Mouse (Mus musculus): ENCODE data around the gene Ccdc71. TPM values are rescaled to one million over a fixed set of nuclear protein-coding genes. Genes with fewer than 3 reads are reported as not detected.

Gene Ccdc71
- polyA plus RNA-seq (2017; shearing (Covaris generic)): 10 to 100 TPM; 35.6 to 46.5 TPM

GRCm38 (mm10) chr9:108460319-108461178 is at the start of gene Ccdc71:
Gene Ccdc71, plus strand, starts transcription at chr9:108460527.

GRCm38 (mm10) chr9:108428384-108428783 is 31.9 kb upstream of the Ccdc71 start, which contains the start of gene Ccdc36:
Gene Ccdc36, minus strand, starts transcription at chr9:108428484.

GRCm38 (mm10) chr9:108436182-108436581 is 24.1 kb upstream of the Ccdc71 start, which contains the start of gene BC048562:
Gene BC048562, plus strand, starts transcription at chr9:108436482.

GRCm38 (mm10) chr9:108461181-108461631 is 879 bp downstream of the Ccdc71 start, which contains the start of gene Klhdc8b:
Gene Klhdc8b, minus strand, starts transcription at chr9:108461581.

GRCm38 (mm10) chr9:108479721-108480351 is 19.5 kb downstream of the Ccdc71 start, which contains the start of gene Lamb2:
Gene Lamb2, plus strand, starts transcription at chr9:108479736.

GRCm38 (mm10) chr9:108490559-108491285 is 30.4 kb downstream of the Ccdc71 start, which contains the start of gene Usp19:
Gene Usp19, plus strand, starts transcription at chr9:108490602.

GRCm38 (mm10) chr9:108507619-108508434 is 47.5 kb downstream of the Ccdc71 start, which contains the start of gene Qars:
Gene Qars, plus strand, starts transcription at chr9:108507706.

Other genes starting within 250 kb of the Ccdc71 start
- 10 to 100 TPM in 1 of 2 experiments, 1 to 10 TPM in 1; 6.0 to 11.8 TPM for gene Dag1, start 196.6 kb upstream of the Ccdc71 start, polyA plus RNA-seq (2017; shearing (Covaris generic))
- gene Nicn1, start 170.1 kb upstream of the Ccdc71 start, polyA plus RNA-seq (2017; shearing (Covaris generic)): 1 to 10 TPM; 1.2 to 1.6 TPM
- gene Amt, start 163.7 kb upstream of the Ccdc71 start, polyA plus RNA-seq (2017; shearing (Covaris generic)): under 1 TPM; 0.11 to 0.28 TPM
- 100 to 1,000 TPM; 398 to 425 TPM for gene Rhoa, start 154.4 kb upstream of the Ccdc71 start, polyA plus RNA-seq (2017; shearing (Covaris generic))
- gene Tcta, start 154.4 kb upstream of the Ccdc71 start, polyA plus RNA-seq (2017; shearing (Covaris generic)): 10 to 100 TPM; 11.1 to 20.6 TPM
- gene Gpx1, start 121.6 kb upstream of the Ccdc71 start, polyA plus RNA-seq (2017; shearing (Covaris generic)): 100 to 1,000 TPM; 592 to 659 TPM
- 100 to 1,000 TPM; 119 to 134 TPM for gene Usp4, start 112.7 kb upstream of the Ccdc71 start, polyA plus RNA-seq (2017; shearing (Covaris generic))
- under 1 TPM; 0.59 to 0.82 TPM for gene 1700102P08Rik, start 67.7 kb upstream of the Ccdc71 start, polyA plus RNA-seq (2017; shearing (Covaris generic))
- gene Ccdc36, start 32.0 kb upstream of the Ccdc71 start, polyA plus RNA-seq (2017; shearing (Covaris generic)): under 1 TPM in 1 of 2 experiments, not detected in 1; 0.14 TPM
- gene BC048562, start 24.0 kb upstream of the Ccdc71 start, polyA plus RNA-seq (2017; shearing (Covaris generic)): not detected
- gene Klhdc8b, start 1.1 kb downstream of the Ccdc71 start, polyA plus RNA-seq (2017; shearing (Covaris generic)): 1 to 10 TPM; 6.5 to 9.8 TPM
- gene Lamb2, start 19.2 kb downstream of the Ccdc71 start, polyA plus RNA-seq (2017; shearing (Covaris generic)): under 1 TPM; 0.12 to 0.41 TPM
- gene Usp19, start 30.1 kb downstream of the Ccdc71 start, polyA plus RNA-seq (2017; shearing (Covaris generic)): 100 to 1,000 TPM in 1 of 2 experiments, 10 to 100 TPM in 1; 63.7 to 115 TPM
- 100 to 1,000 TPM; 105 to 107 TPM for gene Qars, start 47.2 kb downstream of the Ccdc71 start, polyA plus RNA-seq (2017; shearing (Covaris generic))
- gene Qrich1, start 56.3 kb downstream of the Ccdc71 start, polyA plus RNA-seq (2017; shearing (Covaris generic)): 100 to 1,000 TPM; 142 TPM
- gene Impdh2, start 99.8 kb downstream of the Ccdc71 start, polyA plus RNA-seq (2017; shearing (Covaris generic)): 100 to 1,000 TPM in 1 of 2 experiments, 10 to 100 TPM in 1; 75.1 to 125 TPM
- gene Ndufaf3, start 106.9 kb downstream of the Ccdc71 start, polyA plus RNA-seq (2017; shearing (Covaris generic)): 10 to 100 TPM; 56.3 to 86.8 TPM
- gene Dalrd3, start 109.4 kb downstream of the Ccdc71 start, polyA plus RNA-seq (2017; shearing (Covaris generic)): 10 to 100 TPM; 71.9 to 82.4 TPM
- gene Wdr6, start 118.2 kb downstream of the Ccdc71 start, polyA plus RNA-seq (2017; shearing (Covaris generic)): 10 to 100 TPM; 38.1 to 65.1 TPM
- 10 to 100 TPM in 1 of 2 experiments, 1 to 10 TPM in 1; 8.7 to 11.6 TPM for gene P4htm, start 137.1 kb downstream of the Ccdc71 start, polyA plus RNA-seq (2017; shearing (Covaris generic))
- 10 to 100 TPM; 70.9 to 80.2 TPM for gene Arih2, start 188.9 kb downstream of the Ccdc71 start, polyA plus RNA-seq (2017; shearing (Covaris generic))
- 10 to 100 TPM; 76.3 to 95.7 TPM for gene Slc25a20, start 201.6 kb downstream of the Ccdc71 start, polyA plus RNA-seq (2017; shearing (Covaris generic))
- gene Prkar2a, start 228.8 kb downstream of the Ccdc71 start, polyA plus RNA-seq (2017; shearing (Covaris generic)): 10 to 100 TPM in 1 of 2 experiments, 1 to 10 TPM in 1; 9.3 to 17.8 TPM